Mouse (Mus musculus) liver, adult 2 months (tissue): ENCODE results near the gene Tgfbr2.

Source experiments
- CTCF ChIP-seq: fragments of 200-500 bp; IDR thresholded peaks from 2 replicates; pipeline ENCODE4 v1.5.1; 2011; ENCODE audit warnings: low read depth, low read length, control low read depth
- POLR2A ChIP-seq: fragments of 200-500 bp; IDR thresholded peaks from 2 replicates; pipeline ENCODE4 v1.6.1; 2011; ENCODE audit warnings: low read length, control low read depth; ENCODE audit not compliant: insufficient read depth; ENCODE audit errors: extremely low read depth

DNA sequence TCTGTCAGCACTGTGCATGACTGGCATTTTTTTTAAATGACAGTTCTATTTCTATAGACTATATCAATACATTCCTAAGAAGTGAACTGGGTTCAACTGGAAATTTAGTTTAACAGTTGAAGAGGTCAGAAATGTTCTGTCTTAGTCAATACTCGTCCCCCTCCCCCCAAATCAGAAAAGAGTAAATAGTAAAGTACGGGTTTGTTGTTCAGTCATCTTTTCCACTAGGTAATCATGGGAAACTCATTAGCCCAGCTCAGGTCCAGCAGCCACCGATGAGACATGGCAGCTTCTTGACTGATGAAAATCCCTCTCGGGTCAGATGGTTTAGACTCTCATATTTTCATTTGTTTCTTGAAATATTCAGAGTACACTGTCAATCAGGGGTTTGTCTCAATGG is 99.0 kb downstream of the Tgfbr2 start:
- TF ChIP-seq CTCF (no peak), POLR2A (no peak)
